Mouse (Mus musculus): ENCODE measurements at regions not wholly inside any gene's neighbourhood (a gene's known extent, or its start where the extent isn't known, plus 50 kb on each side); places are given as distances from the start of the nearest gene placed in this dataset.

DNA sequence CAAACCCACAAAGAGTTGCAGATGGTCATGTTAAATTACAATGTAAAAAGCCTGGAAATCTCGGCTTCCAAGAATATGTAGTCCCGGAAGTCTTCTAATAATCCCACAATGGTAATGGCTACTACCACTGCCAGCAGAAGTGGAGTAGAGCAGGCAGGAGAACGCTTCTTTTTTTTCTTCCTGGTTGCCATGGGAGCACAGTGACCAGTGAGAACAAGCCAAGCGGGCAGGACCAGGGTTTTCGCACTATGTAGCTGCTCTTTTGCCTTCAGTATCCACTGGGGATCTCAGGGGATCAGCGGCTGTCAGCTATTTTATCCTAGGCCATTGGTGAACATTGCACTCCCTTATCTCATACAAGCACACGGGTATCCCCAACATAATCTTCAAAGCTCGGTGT is 127.3 kb upstream of the Spin1 start:
- Histone ChIP-seq H3K27ac (no peak overlapping the region), H3K4me3 (replicated peaks) (no peak overlapping the region), H3K36me3 (no peaks in the 10 kb centered on the region), H3K27me3 (replicated peaks) (no peaks in the 10 kb centered on the region), H3K9me3 (no peaks in the 10 kb centered on the region), H3K4me1 (replicated peaks) (0 out of 2 replicates have a peak, but pooled peaks cover 3% of the 10 kb centered on the region), H3K9ac (no peak overlapping the region), H3K4me2 (replicated peaks) (no peak overlapping the region)
- no peak for ATAC-seq
- 63% methylated on average over 8 of the region's 8 CpGs for WGBS

DNA sequence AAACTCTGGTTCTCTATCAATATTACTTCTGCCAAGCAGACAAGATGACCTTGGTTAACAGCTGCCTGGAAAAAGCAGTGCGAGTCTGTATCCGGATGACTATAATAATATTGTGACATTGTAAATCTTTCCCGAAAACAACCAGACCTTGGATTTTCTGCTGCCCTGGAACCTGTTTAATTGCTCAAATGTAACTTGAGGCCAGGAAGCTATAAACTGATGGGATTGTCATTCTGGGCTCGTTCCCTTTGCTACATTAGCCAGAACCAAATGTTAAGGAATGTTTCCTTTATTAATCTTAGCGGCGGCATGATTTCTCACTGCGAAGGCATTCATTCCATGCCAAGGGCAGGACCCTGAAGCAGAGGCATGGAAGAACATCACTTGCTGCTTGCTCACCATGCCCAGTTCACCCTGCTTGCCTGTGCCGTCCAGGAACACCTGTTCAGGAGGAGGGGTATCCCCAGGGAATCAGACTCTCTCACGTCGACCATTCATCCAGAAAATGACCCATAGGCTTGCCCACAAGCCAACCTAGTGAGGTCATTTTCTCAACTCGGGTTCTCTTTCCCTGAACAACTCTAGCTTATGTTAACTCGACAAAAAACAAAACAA is 125.3 kb upstream of the Spin1 start:
- Histone ChIP-seq H3K27me3 (replicated peaks) (no peaks in the 10 kb centered on the region), H3K4me2 (replicated peaks) (no peak overlapping the region), H3K4me3 (replicated peaks) (no peak overlapping the region), H3K4me1 (replicated peaks) (0 out of 2 replicates have a peak, but pooled peaks cover 3% of the 10 kb centered on the region), H3K36me3 (no peaks in the 10 kb centered on the region), H3K27ac (no peak overlapping the region), H3K9ac (no peak overlapping the region), H3K9me3 (no peaks in the 10 kb centered on the region)
- WGBS: 37% methylated on average over 12 of the region's 12 CpGs
- no peak for ATAC-seq

DNA sequence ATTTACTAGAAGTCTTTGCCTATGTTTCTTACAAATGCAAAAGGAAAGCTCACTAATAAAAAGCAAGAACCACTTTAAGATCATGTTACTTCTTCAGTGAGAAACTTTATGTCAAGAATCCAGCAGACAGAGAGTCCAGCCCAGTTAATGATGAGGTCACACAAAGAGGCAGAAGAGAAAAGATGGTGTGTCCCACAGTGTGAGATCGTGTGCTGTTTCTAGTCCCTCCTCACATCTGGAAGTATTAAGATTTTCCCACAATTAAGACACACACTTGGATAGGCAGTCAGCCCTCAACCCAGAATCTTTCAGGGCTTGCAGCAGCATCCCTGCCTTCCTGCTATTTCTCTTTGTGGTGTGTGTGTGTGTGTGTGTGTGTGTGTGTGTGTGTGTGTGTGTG is 118.7 kb upstream of the Spin1 start:
- ATAC-seq: no peak
- H3K27ac ChIP-seq: no peak overlapping the region
- no peak overlapping the region for H3K4me3 ChIP-seq (replicated peaks)
- no peak overlapping the region for H3K4me2 ChIP-seq (replicated peaks)
- no peak overlapping the region for H3K9ac ChIP-seq
- H3K9me3 ChIP-seq: no peaks in the 10 kb centered on the region
- H3K4me1 ChIP-seq (replicated peaks): no peaks in the 10 kb centered on the region
- no peaks in the 10 kb centered on the region for H3K36me3 ChIP-seq
- WGBS: 54% methylated on average over 1 of the region's 1 CpGs
- H3K27me3 ChIP-seq (replicated peaks): no peaks in the 10 kb centered on the region

- no peaks in the 10 kb centered on the region for H3K4me1 ChIP-seq (replicated peaks)
- no peaks in the 10 kb centered on the region for H3K9me3 ChIP-seq
- no peak for ATAC-seq
- H3K4me2 ChIP-seq (replicated peaks): no peak overlapping the region
- 41% methylated on average over 10 of the region's 10 CpGs for WGBS
- H3K36me3 ChIP-seq: no peaks in the 10 kb centered on the region
- no peaks in the 10 kb centered on the region for H3K27me3 ChIP-seq (replicated peaks)
- no peak overlapping the region for H3K4me3 ChIP-seq (replicated peaks)
- no peak overlapping the region for H3K9ac ChIP-seq
- H3K27ac ChIP-seq: no peak overlapping the region
These were observed 117.7 kb upstream of the Spin1 start for GRCm38 (mm10) chr13:50982990-50983389.

- ATAC-seq: no peak
- Histone ChIP-seq H3K27me3 (replicated peaks) (no peaks in the 10 kb centered on the region), H3K9ac (no peak overlapping the region), H3K4me2 (replicated peaks) (no peak overlapping the region), H3K9me3 (no peaks in the 10 kb centered on the region), H3K36me3 (no peaks in the 10 kb centered on the region), H3K4me3 (replicated peaks) (no peak overlapping the region), H3K4me1 (replicated peaks) (no peaks in the 10 kb centered on the region), H3K27ac (no peak overlapping the region)
- WGBS: 51% methylated on average over 9 of the region's 9 CpGs
These were observed 108.8 kb upstream of the Spin1 start for GRCm38 (mm10) chr13:50991726-50992432.

GRCm38 (mm10) chr13:50999738-51000137 is 100.9 kb upstream of the Spin1 start:
- Histone ChIP-seq H3K27ac (no peak overlapping the region), H3K27me3 (replicated peaks) (no peaks in the 10 kb centered on the region), H3K36me3 (no peaks in the 10 kb centered on the region), H3K4me2 (replicated peaks) (no peak overlapping the region), H3K4me3 (replicated peaks) (no peak overlapping the region), H3K9me3 (no peaks in the 10 kb centered on the region), H3K9ac (no peak overlapping the region), H3K4me1 (replicated peaks) (no peaks in the 10 kb centered on the region)
- ATAC-seq: no peak
- WGBS: 66% methylated on average over 4 of the region's 4 CpGs

DNA sequence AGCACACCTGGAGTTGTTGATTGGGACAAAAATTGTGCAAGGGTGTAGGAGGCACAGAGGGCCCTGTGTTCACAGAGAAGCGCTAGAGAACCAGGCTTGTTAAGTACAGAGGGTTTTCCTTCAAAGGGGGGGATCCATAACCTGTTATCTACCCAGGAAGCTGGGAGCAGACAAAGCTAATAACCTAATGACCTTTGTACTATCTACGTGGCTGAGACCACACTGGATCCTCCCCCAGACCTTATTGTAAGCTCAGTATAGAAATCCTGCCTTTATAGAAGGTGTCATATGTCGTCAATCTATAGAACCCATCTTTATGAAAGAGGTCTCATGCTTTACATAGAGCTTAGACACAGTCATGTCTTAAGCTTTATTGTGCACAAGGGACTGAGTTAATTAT is 95.9 kb upstream of the Spin1 start:
- no peak overlapping the region for H3K4me2 ChIP-seq (replicated peaks)
- H3K4me3 ChIP-seq (replicated peaks): no peak overlapping the region
- no peaks in the 10 kb centered on the region for H3K36me3 ChIP-seq
- H3K27me3 ChIP-seq (replicated peaks): no peaks in the 10 kb centered on the region
- H3K9me3 ChIP-seq: no peaks in the 10 kb centered on the region
- H3K4me1 ChIP-seq (replicated peaks): no peaks in the 10 kb centered on the region
- peak; percentile 67 for ATAC-seq
- no peak overlapping the region for H3K9ac ChIP-seq
- H3K27ac ChIP-seq: no peak overlapping the region
- WGBS: 52% methylated on average over 3 of the region's 3 CpGs

GRCm38 (mm10) chr13:51010736-51011135 is 89.9 kb upstream of the Spin1 start:
- no peaks in the 10 kb centered on the region for H3K9me3 ChIP-seq
- no peak overlapping the region for H3K4me2 ChIP-seq (replicated peaks)
- no peaks in the 10 kb centered on the region for H3K36me3 ChIP-seq
- H3K27ac ChIP-seq: no peak overlapping the region
- H3K9ac ChIP-seq: no peak overlapping the region
- no peak overlapping the region for H3K4me3 ChIP-seq (replicated peaks)
- H3K27me3 ChIP-seq (replicated peaks): no peaks in the 10 kb centered on the region
- ATAC-seq: no peak
- no peaks in the 10 kb centered on the region for H3K4me1 ChIP-seq (replicated peaks)
- 85% methylated on average over 7 of the region's 7 CpGs for WGBS

GRCm38 (mm10) chr13:51016209-51016608 is 84.5 kb upstream of the Spin1 start:
- WGBS: 77% methylated on average over 3 of the region's 3 CpGs
- no peaks in the 10 kb centered on the region for H3K27me3 ChIP-seq (replicated peaks)
- no peaks in the 10 kb centered on the region for H3K36me3 ChIP-seq
- H3K27ac ChIP-seq: no peak overlapping the region
- H3K9ac ChIP-seq: no peak overlapping the region
- H3K9me3 ChIP-seq: no peaks in the 10 kb centered on the region
- no peak overlapping the region for H3K4me3 ChIP-seq (replicated peaks)
- no peak for ATAC-seq
- H3K4me1 ChIP-seq (replicated peaks): 0 out of 2 replicates have a peak, but pooled peaks cover 11% of the 10 kb centered on the region
- no peak overlapping the region for H3K4me2 ChIP-seq (replicated peaks)

DNA sequence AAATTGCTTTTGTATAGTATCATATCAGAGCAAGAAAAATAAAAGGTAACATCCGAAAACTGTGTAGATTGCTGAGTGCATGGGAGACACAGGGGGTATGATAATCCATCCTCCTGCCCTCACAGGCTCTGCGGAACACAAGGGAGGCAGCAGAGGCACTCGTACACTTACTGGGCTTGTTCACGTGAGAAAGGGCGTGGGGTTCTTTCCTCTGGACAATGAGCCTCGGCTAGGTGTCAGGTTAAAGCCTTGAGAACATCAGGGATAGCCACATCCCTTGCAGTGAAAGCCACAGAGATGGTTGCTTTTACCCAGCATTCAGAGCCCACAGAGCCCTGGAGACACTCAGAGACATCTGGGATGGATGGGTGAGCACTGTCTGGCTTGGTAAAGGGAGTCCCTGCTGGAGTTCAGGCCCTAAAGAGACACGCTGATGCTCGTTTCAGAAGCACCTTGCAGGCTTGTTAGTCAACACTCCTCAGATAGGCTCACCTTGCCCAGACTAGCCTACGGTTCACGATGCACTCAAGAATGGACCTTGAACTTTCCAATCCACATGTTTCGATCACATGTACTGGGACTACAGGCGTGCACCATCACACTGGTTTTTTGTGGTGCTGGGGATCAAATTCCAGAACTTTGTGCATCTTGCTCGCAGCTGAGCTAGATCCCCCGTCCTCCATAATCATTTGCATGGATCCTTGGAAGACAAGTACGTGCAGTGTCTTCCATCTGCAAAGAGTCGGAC is 83.5 kb upstream of the Spin1 start:
- H3K4me1 ChIP-seq (replicated peaks): peaks cover 11% of the 10 kb centered on the region
- H3K9ac ChIP-seq: no peak overlapping the region
- WGBS: 76% methylated on average over 16 of the region's 16 CpGs
- no peak overlapping the region for H3K4me2 ChIP-seq (replicated peaks)
- H3K27me3 ChIP-seq (replicated peaks): no peaks in the 10 kb centered on the region
- no peaks in the 10 kb centered on the region for H3K36me3 ChIP-seq
- peak overlapping the region; percentile 1; the same call in 1 of the 2 replicates for H3K27ac ChIP-seq
- H3K9me3 ChIP-seq: no peaks in the 10 kb centered on the region
- no peak for ATAC-seq
- H3K4me3 ChIP-seq (replicated peaks): no peak overlapping the region

- ATAC-seq: peak; percentile 80
- Histone ChIP-seq H3K9me3 (no peaks in the 10 kb centered on the region), H3K36me3 (no peaks in the 10 kb centered on the region), H3K4me3 (replicated peaks) (no peak overlapping the region), H3K9ac (no peak overlapping the region), H3K27ac (peak overlapping the region; percentile 1; the same call in 1 of the 2 replicates), H3K4me2 (replicated peaks) (no peak overlapping the region), H3K27me3 (replicated peaks) (no peaks in the 10 kb centered on the region), H3K4me1 (replicated peaks) (peaks cover 18% of the 10 kb centered on the region)
- WGBS: 24% methylated on average over 10 of the region's 10 CpGs
These were observed 82.9 kb upstream of the Spin1 start for GRCm38 (mm10) chr13:51017727-51018321.

DNA sequence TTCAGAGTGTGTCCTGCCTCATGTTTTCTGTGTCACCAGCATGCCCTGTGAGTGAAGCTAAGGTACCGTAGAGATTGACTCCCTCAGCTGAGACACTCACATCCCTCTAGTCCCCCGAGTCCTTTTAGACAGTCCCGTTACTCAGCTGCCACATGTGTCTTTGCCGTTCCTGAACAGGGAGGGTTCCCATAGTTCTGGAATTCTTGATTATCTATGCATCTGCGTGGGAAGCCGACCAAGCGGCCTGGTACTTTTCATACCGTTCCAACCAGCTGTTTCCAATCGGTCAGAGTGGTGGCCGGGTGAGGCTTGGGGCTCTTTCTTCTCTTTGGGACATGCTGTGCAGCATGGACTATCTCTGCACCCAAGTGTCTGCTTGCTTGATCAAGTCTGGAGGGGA is 82.3 kb upstream of the Spin1 start:
- ATAC-seq: 0 out of 2 replicates have a peak, but pooled peaks have one; percentile 14
- H3K27ac ChIP-seq: peak overlapping the region; percentile 1; the same call in 1 of the 2 replicates
- 59% methylated on average over 10 of the region's 10 CpGs for WGBS

More for the DNA sequence above, 82.3 kb upstream of the Spin1 start:
- no peaks in the 10 kb centered on the region for H3K36me3 ChIP-seq
- H3K4me1 ChIP-seq (replicated peaks): peaks cover 20% of the 10 kb centered on the region
- H3K4me3 ChIP-seq (replicated peaks): no peak overlapping the region
- H3K9ac ChIP-seq: no peak overlapping the region
- no peaks in the 10 kb centered on the region for H3K9me3 ChIP-seq
- H3K4me2 ChIP-seq (replicated peaks): no peak overlapping the region
- H3K27me3 ChIP-seq (replicated peaks): no peaks in the 10 kb centered on the region

All from intestine, embryonic 15.5 days (tissue).